Mouse (Mus musculus) induced T-regulatory cell, adult 2 months (primary cell): ENCODE data around the gene Hsd11b1.
A peak's percentile ranks its signal among the peaks of the same experiment; 100 is the strongest.
"Not testable (repeated sequence)": the region's sequence is repeated elsewhere in the genome, so short reads cannot be mapped to it uniquely, and the experiment has no call there.

Experiments used
- DNase-seq: peaks from one replicate; pipeline ENCODE4 v3.0.0-alpha.2; 2012; ENCODE audit warnings: low read depth

Gene Hsd11b1

GRCm38 (mm10) chr1:193263955-193264598 is at the start of gene Hsd11b1:
Gene Hsd11b1 (minus strand): TSS chr1:193264075.
- peak; percentile 93 for DNase-seq

GRCm38 (mm10) chr1:193311596-193311995 is 47.7 kb upstream of the Hsd11b1 start:
- DNase-seq: no peak

GRCm38 (mm10) chr1:193310519-193311085 is 46.7 kb upstream of the Hsd11b1 start:
- no peak for DNase-seq

- no peak for DNase-seq
Observed at GRCm38 (mm10) chr1:193309785-193310518, 46.1 kb upstream of the Hsd11b1 start.

GRCm38 (mm10) chr1:193306832-193307231 is 43.0 kb upstream of the Hsd11b1 start:
- DNase-seq: no peak

- DNase-seq: no peak
Observed at GRCm38 (mm10) chr1:193305386-193305785, 41.5 kb upstream of the Hsd11b1 start.

- no peak for DNase-seq
Observed at GRCm38 (mm10) chr1:193303096-193303495, 39.2 kb upstream of the Hsd11b1 start.

- DNase-seq: no peak
Observed at GRCm38 (mm10) chr1:193302093-193302405, 38.2 kb upstream of the Hsd11b1 start.

- no peak for DNase-seq
Observed at GRCm38 (mm10) chr1:193301216-193302092, 37.6 kb upstream of the Hsd11b1 start.

GRCm38 (mm10) chr1:193299995-193300394 is 36.1 kb upstream of the Hsd11b1 start:
- DNase-seq: no peak

- DNase-seq: no peak
Observed at GRCm38 (mm10) chr1:193298141-193298765, 34.4 kb upstream of the Hsd11b1 start.

- no peak for DNase-seq
Observed at GRCm38 (mm10) chr1:193295920-193296319, 32.0 kb upstream of the Hsd11b1 start.

GRCm38 (mm10) chr1:193293926-193294325 is 30.1 kb upstream of the Hsd11b1 start:
- no peak for DNase-seq

- no peak for DNase-seq
Observed at GRCm38 (mm10) chr1:193293039-193293438, 29.2 kb upstream of the Hsd11b1 start.

GRCm38 (mm10) chr1:193290686-193291085 is 26.8 kb upstream of the Hsd11b1 start:
- DNase-seq: no peak

GRCm38 (mm10) chr1:193289914-193290313 is 26.0 kb upstream of the Hsd11b1 start:
- DNase-seq: no peak

- no peak for DNase-seq
Observed at GRCm38 (mm10) chr1:193289076-193289475, 25.2 kb upstream of the Hsd11b1 start.

GRCm38 (mm10) chr1:193287578-193287977 is 23.7 kb upstream of the Hsd11b1 start:
- no peak for DNase-seq

GRCm38 (mm10) chr1:193285766-193286325 is 22.0 kb upstream of the Hsd11b1 start:
- not testable (repeated sequence) for DNase-seq

GRCm38 (mm10) chr1:193284228-193284779 is 20.4 kb upstream of the Hsd11b1 start:
- DNase-seq: no peak

- DNase-seq: no peak
Observed at GRCm38 (mm10) chr1:193281344-193281743, 17.5 kb upstream of the Hsd11b1 start.
